Mouse (Mus musculus) G1E (cell line): ENCODE measurements at regions not wholly inside any gene's neighbourhood (a gene's known extent, or its start where the extent isn't known, plus 50 kb on each side); places are given as distances from the start of the nearest gene placed in this dataset.

ENCODE experiments used
- ATAC-seq: 2 replicates; pipeline ENCODE4 v1.8.0; 2016; ENCODE audit warnings: mild to moderate bottlenecking; ENCODE audit not compliant: insufficient number of reproducible peaks, poor library complexity, low FRiP score, severe bottlenecking; ENCODE audit errors: extremely low read depth
- DNase-seq: peaks from one replicate; pipeline ENCODE4 v3.0.0; 2012; ENCODE audit warnings: low spot score
- H3K27me3 ChIP-seq: 2 replicates; pipeline ENCODE4 v1.6.1; 2012; ENCODE audit warnings: mild to moderate bottlenecking, low read length, inconsistent platforms; ENCODE audit not compliant: insufficient read depth
- H3K36me3 ChIP-seq: replicated peaks from 2 replicates; pipeline ENCODE3; 2012; ENCODE audit warnings: mild to moderate bottlenecking, inconsistent platforms
- H3K4me1 ChIP-seq: 2 replicates; pipeline ENCODE4 v1.6.1; 2012; ENCODE audit warnings: low read depth, low read length, inconsistent platforms, mixed read lengths; ENCODE audit not compliant: insufficient read depth
- H3K4me3 ChIP-seq: 2 replicates; pipeline ENCODE4 v1.5.1; 2012; ENCODE audit warnings: low read depth, mild to moderate bottlenecking, inconsistent platforms, low read length, moderate library complexity, mixed read lengths
- H3K9me3 ChIP-seq: replicated peaks from 2 replicates; pipeline ENCODE4 v1.6.1; 2012; ENCODE audit warnings: inconsistent platforms
- CTCF ChIP-seq: IDR thresholded peaks from 2 replicates; pipeline ENCODE4 v1.5.1; 2012; ENCODE audit warnings: low read depth, low read length, inconsistent platforms, mixed read lengths
- GATA1 ChIP-seq: IDR thresholded peaks from 2 replicates; pipeline ENCODE4 v1.6.1; 2012; ENCODE audit warnings: borderline replicate concordance, low read length, inconsistent platforms, mixed read lengths
- GATA2 ChIP-seq: IDR thresholded peaks from 2 replicates; pipeline ENCODE4 v1.6.1; 2012; ENCODE audit warnings: low read depth, low read length, inconsistent platforms, borderline replicate concordance
- POLR2AphosphoS5 ChIP-seq: IDR thresholded peaks from 2 replicates; pipeline ENCODE4 v1.6.1; 2012; ENCODE audit warnings: low read depth, low read length, inconsistent platforms; ENCODE audit not compliant: insufficient replicate concordance
- TAL1 ChIP-seq: conservative IDR thresholded peaks from 2 replicates; pipeline ENCODE4 v1.6.1; 2012; ENCODE audit warnings: low read depth, low read length, inconsistent platforms, mixed read lengths

- Histone ChIP-seq H3K9me3 (peaks cover 52% of the 10 kb centered on the region), H3K27me3 (no peaks in the 10 kb centered on the region), H3K36me3 (no peaks in the 10 kb centered on the region), H3K4me1 (no peaks in the 10 kb centered on the region), H3K4me3 (no peak overlapping the region)
- TF ChIP-seq CTCF (no peak), GATA1 (no peak), GATA2 (no peak), POLR2AphosphoS5 (no peak), TAL1 (no peak)
- DNase-seq, result no peak
- no peak for ATAC-seq
These were observed 402.4 kb downstream of the Atp23 start for GRCm38 (mm10) chr10:126498726-126499125.

GRCm38 (mm10) chr10:126493734-126494133 lies 407.4 kb downstream of the Atp23 start:
- no peak for DNase-seq
- no peak for ATAC-seq
- no peak overlapping the region for H3K4me3 ChIP-seq
- no peaks in the 10 kb centered on the region for H3K4me1 ChIP-seq
- no peaks in the 10 kb centered on the region for H3K36me3 ChIP-seq
- peaks cover 55% of the 10 kb centered on the region for H3K9me3 ChIP-seq
- H3K27me3 ChIP-seq, result no peaks in the 10 kb centered on the region
- TF ChIP-seq POLR2AphosphoS5, result no peak
- no peak for TF ChIP-seq CTCF
- no peak for TF ChIP-seq GATA1
- TF ChIP-seq TAL1, result no peak
- no peak for TF ChIP-seq GATA2

DNA sequence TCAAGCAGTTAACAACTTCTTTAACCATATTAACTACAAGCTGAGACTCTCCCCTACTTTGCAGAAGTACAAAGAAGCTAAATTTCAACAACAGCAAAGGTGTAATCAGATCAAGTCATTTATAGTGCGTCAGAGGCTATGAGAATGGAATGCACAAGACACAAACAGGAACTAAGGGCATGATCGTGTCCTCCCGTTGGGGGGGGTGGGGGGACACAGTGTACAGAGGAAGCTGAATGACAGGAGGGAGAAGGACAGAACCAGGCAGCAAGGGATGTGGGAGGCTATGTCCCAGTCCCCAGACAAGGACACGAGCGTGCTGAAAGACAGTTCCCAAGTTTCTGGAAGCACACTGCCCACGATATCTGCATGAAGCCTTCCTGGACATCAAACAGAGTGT lies 408.9 kb downstream of the Atp23 start:
- no peaks in the 10 kb centered on the region for H3K27me3 ChIP-seq
- ATAC-seq (no peak), DNase-seq (no peak)
- no peaks in the 10 kb centered on the region for H3K36me3 ChIP-seq
- no peak for TF ChIP-seq GATA2
- no peak for TF ChIP-seq TAL1
- TF ChIP-seq POLR2AphosphoS5, result no peak
- TF ChIP-seq CTCF, result no peak
- no peak for TF ChIP-seq GATA1
- H3K4me3 ChIP-seq, result no peak overlapping the region
- no peaks in the 10 kb centered on the region for H3K4me1 ChIP-seq
- peaks cover 50% of the 10 kb centered on the region for H3K9me3 ChIP-seq

DNA sequence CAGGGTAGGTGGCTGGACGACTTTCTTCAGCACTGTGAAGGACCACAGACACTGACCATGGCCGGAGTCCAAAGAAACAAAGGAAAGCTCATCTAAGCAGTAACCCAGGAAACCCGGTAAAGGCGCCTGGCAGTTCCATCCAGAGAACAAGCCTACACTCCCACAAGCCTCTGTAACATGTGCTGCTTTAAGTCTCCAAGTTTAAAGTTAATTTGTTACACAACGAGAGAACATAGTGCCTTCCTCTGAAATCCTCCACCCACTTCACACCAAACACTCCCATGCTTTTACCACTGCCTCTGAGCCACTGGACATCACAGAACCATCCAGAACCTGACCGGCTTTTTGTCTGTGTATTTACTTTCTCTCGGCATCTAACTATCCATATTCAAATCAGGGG lies 416.0 kb downstream of the Atp23 start:
- H3K4me3 ChIP-seq, result no peak overlapping the region
- no peaks in the 10 kb centered on the region for H3K27me3 ChIP-seq
- H3K4me1 ChIP-seq, result no peaks in the 10 kb centered on the region
- no peak for DNase-seq
- no peak for ATAC-seq
- H3K36me3 ChIP-seq, result no peaks in the 10 kb centered on the region
- peaks cover 39% of the 10 kb centered on the region for H3K9me3 ChIP-seq
- TF ChIP-seq TAL1, result no peak
- TF ChIP-seq GATA1, result no peak
- TF ChIP-seq POLR2AphosphoS5, result no peak
- TF ChIP-seq GATA2, result no peak
- no peak for TF ChIP-seq CTCF

DNA sequence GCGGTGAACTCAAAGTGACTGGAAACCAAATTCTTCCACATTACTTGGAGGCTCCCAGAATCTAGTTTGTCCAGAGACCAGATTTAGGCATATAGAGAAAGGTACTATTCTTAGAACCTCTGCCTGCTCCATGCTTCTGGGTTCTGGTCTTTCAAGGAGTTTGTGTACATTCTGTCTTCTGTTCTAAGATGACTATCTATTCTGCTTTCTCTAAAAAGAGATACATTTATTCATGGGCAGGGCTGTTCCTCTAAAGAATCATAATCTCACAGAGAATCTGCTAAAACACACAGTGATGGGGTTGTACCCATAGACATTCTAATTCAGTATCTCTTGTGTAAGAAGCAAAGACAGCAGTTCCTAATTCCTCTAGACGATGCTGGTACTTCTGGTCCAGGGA lies 417.7 kb downstream of the Atp23 start:
- no peak for TF ChIP-seq TAL1
- no peak for TF ChIP-seq GATA2
- no peak for TF ChIP-seq CTCF
- H3K4me1 ChIP-seq, result no peaks in the 10 kb centered on the region
- no peaks in the 10 kb centered on the region for H3K27me3 ChIP-seq
- H3K4me3 ChIP-seq, result no peak overlapping the region
- no peaks in the 10 kb centered on the region for H3K36me3 ChIP-seq
- no peak for DNase-seq
- ATAC-seq, result no peak
- H3K9me3 ChIP-seq, result peaks cover 40% of the 10 kb centered on the region

- ATAC-seq, result no peak
- Histone ChIP-seq H3K4me3 (no peak overlapping the region), H3K4me1 (no peaks in the 10 kb centered on the region), H3K9me3 (peaks cover 45% of the 10 kb centered on the region), H3K27me3 (no peaks in the 10 kb centered on the region), H3K36me3 (no peaks in the 10 kb centered on the region)
- TF ChIP-seq POLR2AphosphoS5, result no peak
- TF ChIP-seq GATA1, result no peak
- TF ChIP-seq CTCF, result no peak
- TF ChIP-seq TAL1, result no peak
- no peak for TF ChIP-seq GATA2
- DNase-seq, result no peak
These were observed 420.8 kb downstream of the Atp23 start for GRCm38 (mm10) chr10:126480382-126480781.

DNA sequence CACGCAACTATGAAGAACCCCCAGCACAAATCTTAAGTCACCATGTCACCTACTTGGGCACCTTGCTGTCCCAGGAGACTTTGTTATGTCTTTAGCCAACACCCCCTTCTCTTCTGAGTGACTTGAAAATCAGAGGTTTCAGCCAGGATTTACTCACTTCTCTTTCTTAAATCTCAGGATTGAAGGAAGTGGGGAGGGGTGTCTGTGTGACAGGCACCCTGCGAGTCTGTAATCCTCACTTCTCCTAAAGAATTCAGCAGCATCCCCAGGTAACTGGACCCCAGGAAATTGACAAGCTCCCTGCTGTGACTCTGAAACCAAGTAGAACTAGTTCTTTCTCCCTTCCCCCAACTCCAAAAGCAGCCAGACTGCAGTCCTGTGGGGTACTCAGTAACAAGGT lies 421.4 kb downstream of the Atp23 start:
- H3K4me3 ChIP-seq, result no peak overlapping the region
- ATAC-seq (no peak), DNase-seq (no peak)
- no peaks in the 10 kb centered on the region for H3K4me1 ChIP-seq
- peaks cover 44% of the 10 kb centered on the region for H3K9me3 ChIP-seq
- H3K36me3 ChIP-seq, result no peaks in the 10 kb centered on the region
- TF ChIP-seq GATA2, result no peak
- no peak for TF ChIP-seq POLR2AphosphoS5
- TF ChIP-seq TAL1, result no peak
- TF ChIP-seq GATA1, result no peak
- TF ChIP-seq CTCF, result no peak
- no peaks in the 10 kb centered on the region for H3K27me3 ChIP-seq
